ENCODE assay signal across 8 mouse cellular contexts in genomic region chr1:42695578-42695915, GRCm38 (mm10). TPM values are rescaled to one million over a fixed set of nuclear protein-coding genes. Genes with fewer than 3 reads are reported as not detected.
DNase-seq lines count a peak whose midpoint lies in the region; ATAC-seq and TF ChIP-seq lines count a peak whose summit lies in the region.

Pou3f3 (plus strand) TSS chr1:42695768.

- H3K4me2 ChIP-seq in kidney, embryonic 15.5 days, result peak within 1 kb of the TSS; percentile 62
- peak within 1 kb of the TSS; percentile 79 for H3K4me2 ChIP-seq in limb, embryonic 12.5 days
- H3K4me2 ChIP-seq in midbrain, postnatal 0 days (ENCODE audit: low read depth, low read length, poor library complexity, severe bottlenecking), result peak within 1 kb of the TSS; percentile 91

- H3K27me3 ChIP-seq in kidney, embryonic 15.5 days, result peaks cover 94% of the 10 kb centered on the region
- H3K27me3 ChIP-seq in limb, embryonic 12.5 days, result peaks cover 85% of the 10 kb centered on the region
- H3K27me3 ChIP-seq in midbrain, postnatal 0 days (ENCODE audit: insufficient read depth, low read length), result no peaks in the 10 kb centered on the region

- under 1% methylated on average over 21 of the region's 21 CpGs for WGBS in kidney, embryonic 15.5 days
- WGBS in limb, embryonic 12.5 days, result 0% methylated on average over 21 of the region's 21 CpGs
- WGBS in midbrain, postnatal 0 days, result under 1% methylated on average over 21 of the region's 21 CpGs

- ATAC-seq in common myeloid progenitor, adult 5-6 weeks (replicated peaks; ENCODE audit: low read depth, poor library complexity, severe bottlenecking), result peak; percentile 18; the same call in 1 of the 2 replicates
- ATAC-seq in kidney, embryonic 15.5 days (replicated peaks; ENCODE audit: low FRiP score), result peak; percentile 91
- peak; percentile 74 for ATAC-seq in limb, embryonic 12.5 days (ENCODE audit: insufficient number of reproducible peaks, insufficient read depth, low FRiP score, low TSS enrichment, low read depth)
- ATAC-seq in midbrain, postnatal 0 days (ENCODE audit: low FRiP score), result peak; percentile 90

- no peaks in the 10 kb centered on the region for H3K9me3 ChIP-seq in kidney, embryonic 15.5 days (replicated peaks)
- H3K9me3 ChIP-seq in limb, embryonic 12.5 days, result no peaks in the 10 kb centered on the region
- H3K9me3 ChIP-seq in midbrain, postnatal 0 days (ENCODE audit: low read length), result no peaks in the 10 kb centered on the region

- H3K36me3 ChIP-seq in kidney, embryonic 15.5 days, result no peaks in the 10 kb centered on the region
- no peaks in the 10 kb centered on the region for H3K36me3 ChIP-seq in limb, embryonic 12.5 days
- peaks cover 5% of the 10 kb centered on the region; the same call in 1 of the 2 replicates for H3K36me3 ChIP-seq in midbrain, postnatal 0 days (ENCODE audit: insufficient read depth, low read length)

- TF ChIP-seq CTCF in midbrain, postnatal 0 days (IDR thresholded peaks at IDR 0.05), result peak; percentile 38

- peak within 1 kb of the TSS; percentile 89 for H3K27ac ChIP-seq in kidney, embryonic 15.5 days
- H3K27ac ChIP-seq in limb, embryonic 12.5 days, result no peak within 1 kb of the TSS
- peak within 1 kb of the TSS; percentile 97 for H3K27ac ChIP-seq in midbrain, postnatal 0 days (ENCODE audit: low read depth, low read length)

- peak within 1 kb of the TSS; percentile 63 for H3K9ac ChIP-seq in kidney, embryonic 15.5 days
- peak within 1 kb of the TSS; percentile 60 for H3K9ac ChIP-seq in limb, embryonic 12.5 days (replicated peaks)
- peak within 1 kb of the TSS; percentile 92 for H3K9ac ChIP-seq in midbrain, postnatal 0 days (replicated peaks; ENCODE audit: low read length, poor library complexity, severe bottlenecking)

- peak; percentile 48 to 69 for DNase-seq in adrenal gland, postnatal 36 days
- no peak for DNase-seq in gonadal fat pad, adult 2 months (ENCODE audit: low read depth)
- peak; percentile 99 for DNase-seq in midbrain, postnatal 0 days (ENCODE audit: low spot score)
- DNase-seq in ovary, postnatal 10 days (ENCODE audit: low spot score), result no peak
- no peak for DNase-seq in gastrocnemius, adult 18-20 months (ENCODE audit: low spot score)

- peaks cover 52% of the 10 kb centered on the region for H3K4me1 ChIP-seq in kidney, embryonic 15.5 days
- peaks cover 39% of the 10 kb centered on the region for H3K4me1 ChIP-seq in limb, embryonic 12.5 days (replicated peaks)
- no peaks in the 10 kb centered on the region for H3K4me1 ChIP-seq in midbrain, postnatal 0 days (ENCODE audit: insufficient read depth, low read length)

- H3K4me3 ChIP-seq in kidney, embryonic 15.5 days (replicated peaks), result peak within 1 kb of the TSS; percentile 57
- peak within 1 kb of the TSS; percentile 52 for H3K4me3 ChIP-seq in limb, embryonic 12.5 days (replicated peaks)
- peak within 1 kb of the TSS; percentile 85 for H3K4me3 ChIP-seq in midbrain, postnatal 0 days (ENCODE audit: low read depth, low read length)

RNA-seq across cellular contexts. Expression of gene Pou3f3, which starts in this region (rescaled TPM):
- total RNA-seq in adrenal gland, postnatal 36 days (2021), result under 1 TPM in 1 of 2 experiments, not detected in 1; 0.07 TPM
- total RNA-seq in common myeloid progenitor, adult 5-6 weeks (2017), result not detected in 2 replicates
- polyA plus RNA-seq in gonadal fat pad, adult 2 months (2012; rRNA removed), result 11.3 and 21.7 TPM in 2 replicates
- polyA plus RNA-seq in kidney, embryonic 15.5 days (2015; fragmentation: Nextera tagmentation; extraction: Ambion mirVana), result 8.9 and 9.2 TPM in 2 replicates
- polyA plus RNA-seq in limb, embryonic 12.5 days (2016; fragmentation: Nextera tagmentation; extraction: Ambion mirVana), result 0.50 and 0.93 TPM in 2 replicates
- 45.2 and 48.4 TPM in 2 replicates for total RNA-seq in midbrain, postnatal 0 days (2014; rRNA removed)
- 11.5 and 12.0 TPM in 2 replicates for polyA plus RNA-seq in midbrain, postnatal 0 days (2015; fragmentation: Nextera tagmentation; extraction: Ambion mirVana)
- total RNA-seq in gastrocnemius, adult 18-20 months (2021), result not detected

Comparison
In these comparisons a context has a peak if more than half of its experiments do, and no peak if none do; other contexts are left out.
1. RNA of gene Pou3f3 (total RNA-seq): 45.2 to 48.4 TPM in midbrain, postnatal 0 days; 0.07 TPM in adrenal gland, postnatal 36 days, not detected in common myeloid progenitor, adult 5-6 weeks and not detected in gastrocnemius, adult 18-20 months; every median in the first group is over 10 times any median in the second.
2. Peak in DNase-seq in adrenal gland, postnatal 36 days; RNA of the gene not detected or under 1 TPM.
3. Peak in ATAC-seq in common myeloid progenitor, adult 5-6 weeks; RNA of the gene not detected or under 1 TPM.
4. Peak in ATAC-seq, H3K4me3 ChIP-seq, H3K9ac ChIP-seq and H3K4me2 ChIP-seq in limb, embryonic 12.5 days; RNA of the gene not detected or under 1 TPM.
5. ATAC-seq: peak in every context shown above with its lines; median percentile 91 in kidney, embryonic 15.5 days; 90 in midbrain, postnatal 0 days; 74 in limb, embryonic 12.5 days; 18 in common myeloid progenitor, adult 5-6 weeks.
6. Peak in every context shown above with its lines, with median percentiles within 50 percentile points of each other: H3K4me2 ChIP-seq, H3K4me3 ChIP-seq and H3K9ac ChIP-seq.